Mouse (Mus musculus) liver, embryonic 14.5 days (tissue): Measurements from ENCODE around the gene Gimap7.

Source experiments
- CTCF ChIP-seq: IDR thresholded peaks from 2 replicates; pipeline ENCODE4 v1.5.1; 2016; ENCODE audit warnings: antibody characterized with exemption, low read depth, control low read depth
- EP300 ChIP-seq: IDR thresholded peaks from 2 replicates; pipeline ENCODE4 v1.6.1; 2016; ENCODE audit warnings: antibody characterized with exemption, low read depth

- TF ChIP-seq EP300: no peak
- no peak for TF ChIP-seq CTCF
Measured at GRCm38 (mm10) chr6:48702601-48703000, 15.8 kb upstream of the Gimap7 start.
